Mouse (Mus musculus): ENCODE data around the gene Apol7c.

DNA sequence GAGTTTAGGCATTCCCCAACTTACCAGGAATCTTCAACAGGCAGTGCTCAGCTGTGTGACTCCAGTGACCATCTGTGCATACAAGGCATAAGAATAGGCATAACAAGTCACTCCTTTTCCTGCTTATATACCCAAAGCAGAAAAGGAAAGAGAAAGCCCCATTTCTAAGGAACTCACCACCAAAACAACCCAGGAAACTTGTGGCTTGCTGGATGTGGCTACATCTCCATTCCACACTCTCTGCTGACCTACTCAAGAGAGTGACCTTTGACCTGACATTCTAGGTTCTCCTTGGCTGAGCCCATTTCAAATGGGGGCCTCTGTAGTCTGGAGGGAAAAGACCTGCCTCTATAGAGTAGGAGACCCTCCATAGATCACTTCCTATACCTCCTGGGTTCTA is at the start of gene Apol7c:
- TF ChIP-seq POLR2A (IDR thresholded peaks at IDR 0.05; ENCODE audit: borderline replicate concordance, low read depth, low read length) (no peak), CTCF (IDR thresholded peaks at IDR 0.05; ENCODE audit: low read depth, low read length) (no peak)
